Comparison of ENCODE assay signal across 29 mouse cellular contexts in genomic region chr13:51094323-51095195, GRCm38 (mm10). TPM values are rescaled to one million over a fixed set of nuclear protein-coding genes. Genes with fewer than 3 reads are reported as not detected.
DNase-seq lines count a peak whose midpoint lies in the region; ATAC-seq lines count a peak whose summit lies in the region.
"Had no signal": no experiment of that assay in that cellular context is flagged by ENCODE, and none has a peak within 500 bp of the region (broad histone marks: within the 10 kb centered on the region; RNA-seq: fewer than 3 reads in every experiment).

No protein-coding gene starts in this region.

- no peaks in the 10 kb centered on the region for H3K9me3 ChIP-seq in limb, embryonic 11.5 days (ENCODE audit: control insufficient read depth, low read length)
- no peaks in the 10 kb centered on the region for H3K9me3 ChIP-seq in limb, embryonic 10.5 days (replicated peaks)
- H3K9me3 ChIP-seq in intestine, embryonic 15.5 days = no peaks in the 10 kb centered on the region
- no peaks in the 10 kb centered on the region for H3K9me3 ChIP-seq in stomach, embryonic 16.5 days (replicated peaks; ENCODE audit: control insufficient read depth, low read length)
- H3K9me3 ChIP-seq in midbrain, embryonic 13.5 days = no peaks in the 10 kb centered on the region
- no peaks in the 10 kb centered on the region for H3K9me3 ChIP-seq in heart, embryonic 10.5 days
- no peaks in the 10 kb centered on the region for H3K9me3 ChIP-seq in hindbrain, embryonic 16.5 days (ENCODE audit: control insufficient read depth, low read length)
- H3K9me3 ChIP-seq: embryonic facial prominence, embryonic 15.5 days; forebrain, embryonic 12.5 days had no signal

- no peak for DNase-seq in limb, embryonic 11.5 days (ENCODE audit: low spot score)
- DNase-seq in limb, embryonic 10.5 days (ENCODE audit: low spot score) = no peak
- DNase-seq in ZHBTc4 (ENCODE audit: low read depth, low spot score) = peak; percentile 58
- no peak for DNase-seq in heart, embryonic 10.5 days (ENCODE audit: low spot score)
- DNase-seq: adrenal gland, adult 2 months; adrenal gland, postnatal 36 days; cerebellum, adult 18-20 months; cerebellum, postnatal 14 days; forebrain, postnatal 0 days; heart, postnatal 14 days; kidney, adult 9 months; kidney, postnatal 10 days; layer of hippocampus, postnatal 36 days; left cerebral cortex, postnatal 4 days; liver; lung, adult 18-20 months; midbrain, embryonic 14.5 days; right cerebral cortex, postnatal 25 days; spleen, adult 18-20 months; thymus, postnatal 14 days had no signal

- H3K27me3 ChIP-seq in limb, embryonic 11.5 days (ENCODE audit: control insufficient read depth, insufficient read depth, low read length) = no peaks in the 10 kb centered on the region
- no peaks in the 10 kb centered on the region for H3K27me3 ChIP-seq in limb, embryonic 10.5 days (ENCODE audit: low read depth, poor library complexity, severe bottlenecking)
- no peaks in the 10 kb centered on the region for H3K27me3 ChIP-seq in intestine, embryonic 15.5 days (replicated peaks)
- H3K27me3 ChIP-seq in stomach, embryonic 16.5 days (ENCODE audit: control insufficient read depth, insufficient read depth, low read length) = no peaks in the 10 kb centered on the region
- no peaks in the 10 kb centered on the region for H3K27me3 ChIP-seq in midbrain, embryonic 13.5 days
- no peaks in the 10 kb centered on the region for H3K27me3 ChIP-seq in heart, embryonic 10.5 days (ENCODE audit: insufficient read depth, poor library complexity, severe bottlenecking)
- H3K27me3 ChIP-seq in hindbrain, embryonic 16.5 days (replicated peaks; ENCODE audit: control insufficient read depth, insufficient read depth, low read length) = no peaks in the 10 kb centered on the region
- H3K27me3 ChIP-seq: embryonic facial prominence, embryonic 15.5 days; forebrain, embryonic 12.5 days had no signal

- H3K4me3 ChIP-seq in limb, embryonic 11.5 days (ENCODE audit: low read depth, low read length) = no peak overlapping the region
- no peak overlapping the region for H3K4me3 ChIP-seq in limb, embryonic 10.5 days
- no peak overlapping the region for H3K4me3 ChIP-seq in intestine, embryonic 15.5 days (replicated peaks)
- no peak overlapping the region for H3K4me3 ChIP-seq in stomach, embryonic 16.5 days (replicated peaks; ENCODE audit: low read length)
- H3K4me3 ChIP-seq in midbrain, embryonic 13.5 days (replicated peaks) = no peak overlapping the region
- no peak overlapping the region for H3K4me3 ChIP-seq in heart, embryonic 10.5 days
- no peak overlapping the region for H3K4me3 ChIP-seq in hindbrain, embryonic 16.5 days (ENCODE audit: low read length)
- H3K4me3 ChIP-seq: embryonic facial prominence, embryonic 15.5 days; forebrain, embryonic 12.5 days had no signal

- WGBS in limb, embryonic 11.5 days = 70% methylated on average over 16 of the region's 16 CpGs
- WGBS in limb, embryonic 10.5 days = 75% methylated on average over 16 of the region's 16 CpGs
- WGBS in intestine, embryonic 15.5 days = 68% methylated on average over 16 of the region's 16 CpGs
- 69% methylated on average over 16 of the region's 16 CpGs for WGBS in stomach, embryonic 16.5 days
- 75% methylated on average over 16 of the region's 16 CpGs for WGBS in midbrain, embryonic 13.5 days
- 86% methylated on average over 16 of the region's 16 CpGs for WGBS in heart, embryonic 10.5 days
- WGBS in hindbrain, embryonic 16.5 days = 82% methylated on average over 16 of the region's 16 CpGs

- H3K4me1 ChIP-seq in limb, embryonic 11.5 days (ENCODE audit: control insufficient read depth, insufficient read depth, low read length) = no peaks in the 10 kb centered on the region
- H3K4me1 ChIP-seq in limb, embryonic 10.5 days = peaks cover 12% of the 10 kb centered on the region
- 0 out of 2 replicates have a peak, but pooled peaks cover 3% of the 10 kb centered on the region for H3K4me1 ChIP-seq in intestine, embryonic 15.5 days (replicated peaks)
- H3K4me1 ChIP-seq in stomach, embryonic 16.5 days (ENCODE audit: control insufficient read depth, insufficient read depth, low read length) = 0 out of 2 replicates have a peak, but pooled peaks cover 2% of the 10 kb centered on the region
- peaks cover 11% of the 10 kb centered on the region for H3K4me1 ChIP-seq in midbrain, embryonic 13.5 days (replicated peaks)
- H3K4me1 ChIP-seq in heart, embryonic 10.5 days = no peaks in the 10 kb centered on the region
- H3K4me1 ChIP-seq in hindbrain, embryonic 16.5 days (ENCODE audit: control insufficient read depth, insufficient read depth, low read depth, low read length) = peaks cover 10% of the 10 kb centered on the region

- no peak overlapping the region for H3K27ac ChIP-seq in limb, embryonic 11.5 days (replicated peaks; ENCODE audit: low read depth, low read length)
- no peak overlapping the region for H3K27ac ChIP-seq in limb, embryonic 10.5 days
- H3K27ac ChIP-seq in intestine, embryonic 15.5 days = no peak overlapping the region
- H3K27ac ChIP-seq in stomach, embryonic 16.5 days (ENCODE audit: low read length) = no peak overlapping the region
- no peak overlapping the region for H3K27ac ChIP-seq in midbrain, embryonic 13.5 days
- H3K27ac ChIP-seq in heart, embryonic 10.5 days = no peak overlapping the region
- H3K27ac ChIP-seq in hindbrain, embryonic 16.5 days (ENCODE audit: low read depth, low read length) = no peak overlapping the region
- H3K27ac ChIP-seq: embryonic facial prominence, embryonic 15.5 days; forebrain, embryonic 12.5 days; macrophage had no signal

- no peak overlapping the region for H3K4me2 ChIP-seq in limb, embryonic 11.5 days (ENCODE audit: low read depth, severe bottlenecking)
- 0 out of 2 replicates have a peak overlapping the region, but pooled peaks have one; percentile 9 for H3K4me2 ChIP-seq in intestine, embryonic 15.5 days (replicated peaks)
- no peak overlapping the region for H3K4me2 ChIP-seq in stomach, embryonic 16.5 days (ENCODE audit: low read depth, low read length)
- H3K4me2 ChIP-seq in midbrain, embryonic 13.5 days (replicated peaks) = no peak overlapping the region
- H3K4me2 ChIP-seq in hindbrain, embryonic 16.5 days (ENCODE audit: low read length) = no peak overlapping the region
- H3K4me2 ChIP-seq: embryonic facial prominence, embryonic 15.5 days; forebrain, embryonic 12.5 days had no signal

- H3K36me3 ChIP-seq in limb, embryonic 11.5 days (ENCODE audit: control insufficient read depth, insufficient read depth, low read length) = no peaks in the 10 kb centered on the region
- H3K36me3 ChIP-seq in limb, embryonic 10.5 days = no peaks in the 10 kb centered on the region
- H3K36me3 ChIP-seq in intestine, embryonic 15.5 days = no peaks in the 10 kb centered on the region
- H3K36me3 ChIP-seq in stomach, embryonic 16.5 days (ENCODE audit: control insufficient read depth, insufficient read depth, low read length) = no peaks in the 10 kb centered on the region
- no peaks in the 10 kb centered on the region for H3K36me3 ChIP-seq in midbrain, embryonic 13.5 days
- H3K36me3 ChIP-seq in heart, embryonic 10.5 days = no peaks in the 10 kb centered on the region
- H3K36me3 ChIP-seq in hindbrain, embryonic 16.5 days (ENCODE audit: control insufficient read depth, insufficient read depth, low read length) = no peaks in the 10 kb centered on the region
- H3K36me3 ChIP-seq: embryonic facial prominence, embryonic 15.5 days; forebrain, embryonic 12.5 days had no signal

- no peak overlapping the region for H3K9ac ChIP-seq in limb, embryonic 11.5 days (ENCODE audit: low read length)
- no peak overlapping the region for H3K9ac ChIP-seq in intestine, embryonic 15.5 days
- no peak overlapping the region for H3K9ac ChIP-seq in stomach, embryonic 16.5 days (ENCODE audit: low read length)
- H3K9ac ChIP-seq in midbrain, embryonic 13.5 days (replicated peaks) = no peak overlapping the region
- no peak overlapping the region for H3K9ac ChIP-seq in hindbrain, embryonic 16.5 days (ENCODE audit: low read depth, low read length)
- H3K9ac ChIP-seq: embryonic facial prominence, embryonic 15.5 days; forebrain, embryonic 12.5 days; forebrain, postnatal 0 days had no signal

- ATAC-seq in limb, embryonic 11.5 days (ENCODE audit: insufficient number of reproducible peaks, low FRiP score, low TSS enrichment, low read depth) = 0 out of 2 replicates have a peak, but pooled peaks have one; percentile 26
- ATAC-seq in intestine, embryonic 15.5 days = peak; percentile 64
- ATAC-seq in stomach, embryonic 16.5 days (ENCODE audit: insufficient read depth, low FRiP score) = 0 out of 2 replicates have a peak, but pooled peaks have one; percentile 6
- no peak for ATAC-seq in midbrain, embryonic 13.5 days
- ATAC-seq in hindbrain, embryonic 16.5 days = no peak
- ATAC-seq: activated CD4-positive, CD25-positive, alpha-beta regulatory T cell, adult 4 months; forebrain, postnatal 0 days; lung, postnatal 0 days had no signal

RNA-seq across cellular contexts. Expression of gene Spin1, which starts 6.1 kb away (rescaled TPM):
- polyA plus RNA-seq in limb, embryonic 11.5 days (2014; fragmentation: Nextera tagmentation; extraction: Ambion mirVana) = 136 and 142 TPM in 2 replicates
- polyA plus RNA-seq in limb, embryonic 10.5 days (2016; fragmentation: Nextera tagmentation; extraction: Ambion mirVana) = 91.7 and 127 TPM in 2 replicates
- polyA plus RNA-seq in intestine, embryonic 15.5 days (2015; fragmentation: Nextera tagmentation; extraction: Ambion mirVana) = 65.1 and 68.3 TPM in 2 replicates
- 64.8 and 66.5 TPM in 2 replicates for polyA plus RNA-seq in stomach, embryonic 16.5 days (2015; fragmentation: Nextera tagmentation; extraction: Ambion mirVana)
- 136 and 144 TPM in 2 replicates for polyA plus RNA-seq in midbrain, embryonic 13.5 days (2015; fragmentation: Nextera tagmentation; extraction: Ambion mirVana)
- polyA plus RNA-seq in heart, embryonic 10.5 days (2016; fragmentation: Nextera tagmentation; extraction: Ambion mirVana) = 55.5 and 63.4 TPM in 2 replicates
- polyA plus RNA-seq in hindbrain, embryonic 16.5 days (2015; fragmentation: Nextera tagmentation; extraction: Ambion mirVana) = 145 and 158 TPM in 2 replicates

Comparison
In these comparisons a context has a peak if more than half of its experiments do, and no peak if none do; other contexts are left out.
1. ATAC-seq: peak in limb, embryonic 11.5 days (single experiment), intestine, embryonic 15.5 days (single experiment) and stomach, embryonic 16.5 days (single experiment); none in midbrain, embryonic 13.5 days (single experiment) and hindbrain, embryonic 16.5 days (single experiment).